Mouse (Mus musculus): ENCODE results near the gene Trpt1. TPM values are rescaled to one million over a fixed set of nuclear protein-coding genes. Genes with fewer than 3 reads are reported as not detected.

The Trpt1 gene
- polyA plus RNA-seq (2021), result 20.7 TPM

- POLR2A ChIA-PET, result interaction anchor here (0.5 to 2.7 kb wide), 11 partner anchors 9 to 44 kb away, joined by 3 to 12 read pairs (median 6); partner anchors contain the start of genes Plcb3, Ppp1r14b, Stip1 and Vegfb
- CTCF ChIA-PET, result interaction anchor here (0.8 to 3.0 kb wide), 3 partner anchors 17 to 24 kb away, joined by 3 to 15 read pairs (median 4); partner anchors contain the start of gene Fkbp2
- ATAC-seq, result peak; percentile 73
- DNase-seq (ENCODE audit: low read depth, low spot score), result no peak
- in situ Hi-C loops (cut with MboI; ENCODE audit: low pct_unique_long_range_greater_than_20kb), result no loop called here
- no peaks in the 10 kb centered on the region for H3K27me3 ChIP-seq
- TF ChIP-seq CTCF (IDR thresholded peaks at IDR 0.05), result no peak
Measured at GRCm38 (mm10) chr19:6996006-6996405, at the start of gene Trpt1, which contains the start of gene Nudt22. Trpt1 (plus strand) TSS chr19:6996131. Nudt22 (minus strand) TSS chr19:6996117.

GRCm38 (mm10) chr19:6947742-6948141 lies 48.2 kb upstream of the Trpt1 start:
- in situ Hi-C loops (cut with MboI; ENCODE audit: low pct_unique_long_range_greater_than_20kb), result no loop called here
- H3K27me3 ChIP-seq, result no peaks in the 10 kb centered on the region
- DNase-seq (ENCODE audit: low read depth, low spot score) (no peak), ATAC-seq (no peak)
- TF ChIP-seq CTCF (IDR thresholded peaks at IDR 0.05), result no peak
- CTCF ChIA-PET, result no interaction called here
- POLR2A ChIA-PET, result interaction anchor here (1.5 kb wide), 1 partner anchor 26 kb away, joined by 4 read pairs; the partner anchor contains the start of gene Esrra

- ATAC-seq, result no peak
- no peak for DNase-seq (ENCODE audit: low read depth, low spot score)
- in situ Hi-C loops (cut with MboI; ENCODE audit: low pct_unique_long_range_greater_than_20kb), result no loop called here
- ChIA-PET CTCF (interaction anchor here (1.1 kb wide), 1 partner anchor 22 kb away, joined by 3 read pairs; no protein-coding TSS in a partner anchor), POLR2A (interaction anchor here (0.7 to 1.5 kb wide), 2 partner anchors 8 to 26 kb away, joined by 3 to 4 read pairs; partner anchors contain the start of gene Esrra)
- TF ChIP-seq CTCF (IDR thresholded peaks at IDR 0.05), result no peak
- no peaks in the 10 kb centered on the region for H3K27me3 ChIP-seq
Measured at GRCm38 (mm10) chr19:6948186-6948585, 47.7 kb upstream of the Trpt1 start.

- ATAC-seq (no peak), DNase-seq (ENCODE audit: low read depth, low spot score) (no peak)
- H3K27me3 ChIP-seq, result no peaks in the 10 kb centered on the region
- in situ Hi-C loops (cut with MboI; ENCODE audit: low pct_unique_long_range_greater_than_20kb), result no loop called here
- ChIA-PET POLR2A (interaction anchor here (1.3 to 5.0 kb wide), 5 partner anchors 8 to 40 kb away, joined by 4 to 75 read pairs (median 6); partner anchors contain the start of genes Bad, Esrra, Gpr137 and Plcb3), CTCF (interaction anchor here (1.1 to 3.5 kb wide), 2 partner anchors 8 to 29 kb away, joined by 3 to 21 read pairs; partner anchors contain the start of genes Bad and Gpr137)
- no peak for TF ChIP-seq CTCF (IDR thresholded peaks at IDR 0.05)
Measured at GRCm38 (mm10) chr19:6949532-6949931, 46.4 kb upstream of the Trpt1 start.

- in situ Hi-C loops (cut with MboI; ENCODE audit: low pct_unique_long_range_greater_than_20kb), result no loop called here
- DNase-seq (ENCODE audit: low read depth, low spot score) (no peak), ATAC-seq (no peak)
- no peak for TF ChIP-seq CTCF (IDR thresholded peaks at IDR 0.05)
- ChIA-PET POLR2A (interaction anchor here (0.7 to 5.0 kb wide), 6 partner anchors 9 to 42 kb away, joined by 3 to 75 read pairs (median 6); partner anchors contain the start of genes Bad, Gpr137, Plcb3 and Ppp1r14b), CTCF (interaction anchor here (1.0 to 3.5 kb wide), 6 partner anchors 8 to 30 kb away, joined by 3 to 21 read pairs (median 4); partner anchors contain the start of genes Bad and Gpr137)
- H3K27me3 ChIP-seq, result no peaks in the 10 kb centered on the region
Measured at GRCm38 (mm10) chr19:6949951-6950350, 46.0 kb upstream of the Trpt1 start.

GRCm38 (mm10) chr19:6950613-6951153 lies 45.2 kb upstream of the Trpt1 start:
- POLR2A ChIA-PET, result interaction anchor here (0.7 to 5.0 kb wide), 11 partner anchors 9 to 43 kb away, joined by 3 to 75 read pairs (median 6); partner anchors contain the start of genes Bad, Catsperz, Gpr137 and Plcb3
- TF ChIP-seq CTCF (IDR thresholded peaks at IDR 0.05), result no peak
- CTCF ChIA-PET, result interaction anchor here (0.9 to 3.5 kb wide), 8 partner anchors 9 to 32 kb away, joined by 3 to 21 read pairs (median 4); partner anchors contain the start of genes Bad and Gpr137
- no peaks in the 10 kb centered on the region for H3K27me3 ChIP-seq
- in situ Hi-C loops (cut with MboI; ENCODE audit: low pct_unique_long_range_greater_than_20kb), result no loop called here
- DNase-seq (ENCODE audit: low read depth, low spot score) (no peak), ATAC-seq (peak; percentile 22)

GRCm38 (mm10) chr19:6951381-6951968 lies 44.5 kb upstream of the Trpt1 start:
- CTCF ChIA-PET, result interaction anchor here (0.9 to 3.5 kb wide), 9 partner anchors 10 to 33 kb away, joined by 3 to 21 read pairs (median 7); partner anchors contain the start of genes Bad, Gpr137 and Plcb3
- in situ Hi-C loops (cut with MboI; ENCODE audit: low pct_unique_long_range_greater_than_20kb), result no loop called here
- no peaks in the 10 kb centered on the region for H3K27me3 ChIP-seq
- DNase-seq (ENCODE audit: low read depth, low spot score) (no peak), ATAC-seq (peak; percentile 55)
- TF ChIP-seq CTCF (IDR thresholded peaks at IDR 0.05), result no peak
- POLR2A ChIA-PET, result interaction anchor here (1.0 to 5.0 kb wide), 13 partner anchors 8 to 43 kb away, joined by 3 to 75 read pairs (median 6); partner anchors contain the start of genes Bad, Catsperz, Dnajc4 and Esrra

GRCm38 (mm10) chr19:6951994-6952711 lies 43.8 kb upstream of the Trpt1 start:
- ChIA-PET POLR2A (interaction anchor here (1.0 to 5.0 kb wide), 10 partner anchors 7 to 40 kb away, joined by 4 to 75 read pairs (median 6); partner anchors contain the start of genes Bad, Dnajc4, Esrra and Gpr137), CTCF (interaction anchor here (0.9 to 3.5 kb wide), 8 partner anchors 10 to 33 kb away, joined by 3 to 21 read pairs (median 8); partner anchors contain the start of genes Bad, Gpr137 and Plcb3)
- ATAC-seq (peak; percentile 23), DNase-seq (ENCODE audit: low read depth, low spot score) (no peak)
- no peaks in the 10 kb centered on the region for H3K27me3 ChIP-seq
- in situ Hi-C loops (cut with MboI; ENCODE audit: low pct_unique_long_range_greater_than_20kb), result no loop called here
- no peak for TF ChIP-seq CTCF (IDR thresholded peaks at IDR 0.05)

GRCm38 (mm10) chr19:6952712-6953037 lies 43.3 kb upstream of the Trpt1 start:
- POLR2A ChIA-PET, result interaction anchor here (1.0 to 5.0 kb wide), 8 partner anchors 10 to 39 kb away, joined by 4 to 75 read pairs (median 9); partner anchors contain the start of genes Bad, Dnajc4, Esrra and Gpr137
- ATAC-seq (no peak), DNase-seq (ENCODE audit: low read depth, low spot score) (no peak)
- in situ Hi-C loops (cut with MboI; ENCODE audit: low pct_unique_long_range_greater_than_20kb), result no loop called here
- no peak for TF ChIP-seq CTCF (IDR thresholded peaks at IDR 0.05)
- CTCF ChIA-PET, result interaction anchor here (0.9 to 3.5 kb wide), 8 partner anchors 10 to 27 kb away, joined by 3 to 21 read pairs (median 8); partner anchors contain the start of genes Bad, Gpr137 and Plcb3
- no peaks in the 10 kb centered on the region for H3K27me3 ChIP-seq
